Mouse (Mus musculus): ENCODE measurements around the gene Pld5.

The Pld5 gene

GRCm38 (mm10) chr1:176274667-176275610 is at the start of gene Pld5:
Gene Pld5 (minus strand): TSS chr1:176275312.
- no peak for DNase-seq (ENCODE audit: low read depth in 2 of 2, low spot score in 2 of 2)

- DNase-seq (ENCODE audit: low read depth in 2 of 2, low spot score in 2 of 2): no peak
Measured at GRCm38 (mm10) chr1:176315063-176315462, 40.0 kb upstream of the Pld5 start.

GRCm38 (mm10) chr1:176310174-176310573 is 35.1 kb upstream of the Pld5 start:
- no peak for DNase-seq (ENCODE audit: low read depth in 2 of 2, low spot score in 2 of 2)

- DNase-seq (ENCODE audit: low read depth in 2 of 2, low spot score in 2 of 2): no peak
Measured at GRCm38 (mm10) chr1:176289396-176289795, 14.3 kb upstream of the Pld5 start.

GRCm38 (mm10) chr1:176275611-176275980 is 484 bp upstream of the Pld5 start:
- DNase-seq (ENCODE audit: low read depth in 2 of 2, low spot score in 2 of 2): no peak

GRCm38 (mm10) chr1:176248717-176249030 is 26.4 kb downstream of the Pld5 start:
- no peak for DNase-seq (ENCODE audit: low read depth in 2 of 2, low spot score in 2 of 2)

GRCm38 (mm10) chr1:176247885-176248716 is 27.0 kb downstream of the Pld5 start:
- DNase-seq (ENCODE audit: low read depth in 2 of 2, low spot score in 2 of 2): no peak

- no peak for DNase-seq (ENCODE audit: low read depth in 2 of 2, low spot score in 2 of 2)
Measured at GRCm38 (mm10) chr1:176239199-176239598, 35.9 kb downstream of the Pld5 start.

GRCm38 (mm10) chr1:176223794-176224193 is 51.3 kb downstream of the Pld5 start:
- no peak for DNase-seq (ENCODE audit: low read depth in 2 of 2, low spot score in 2 of 2)

GRCm38 (mm10) chr1:176223196-176223595 is 51.9 kb downstream of the Pld5 start:
- DNase-seq (ENCODE audit: low read depth in 2 of 2, low spot score in 2 of 2): no peak

GRCm38 (mm10) chr1:176218217-176218616 is 56.9 kb downstream of the Pld5 start:
- no peak for DNase-seq (ENCODE audit: low read depth in 2 of 2, low spot score in 2 of 2)

- no peak for DNase-seq (ENCODE audit: low read depth in 2 of 2, low spot score in 2 of 2)
Measured at GRCm38 (mm10) chr1:176213645-176214221, 61.4 kb downstream of the Pld5 start.

- DNase-seq (ENCODE audit: low read depth in 2 of 2, low spot score in 2 of 2): no peak
Measured at GRCm38 (mm10) chr1:176212922-176213644, 62.0 kb downstream of the Pld5 start.

- DNase-seq (ENCODE audit: low read depth in 2 of 2, low spot score in 2 of 2): no peak
Measured at GRCm38 (mm10) chr1:176210803-176211202, 64.3 kb downstream of the Pld5 start.

- DNase-seq (ENCODE audit: low read depth in 2 of 2, low spot score in 2 of 2): no peak
Measured at GRCm38 (mm10) chr1:176208014-176208413, 67.1 kb downstream of the Pld5 start.

GRCm38 (mm10) chr1:176202360-176202759 is 72.8 kb downstream of the Pld5 start:
- DNase-seq (ENCODE audit: low read depth in 2 of 2, low spot score in 2 of 2): no peak

- no peak for DNase-seq (ENCODE audit: low read depth in 2 of 2, low spot score in 2 of 2)
Measured at GRCm38 (mm10) chr1:176197036-176197766, 77.9 kb downstream of the Pld5 start.

GRCm38 (mm10) chr1:176196341-176196740 is 78.8 kb downstream of the Pld5 start:
- DNase-seq (ENCODE audit: low read depth in 2 of 2, low spot score in 2 of 2): no peak

GRCm38 (mm10) chr1:176194727-176195126 is 80.4 kb downstream of the Pld5 start:
- no peak for DNase-seq (ENCODE audit: low read depth in 2 of 2, low spot score in 2 of 2)

- no peak for DNase-seq (ENCODE audit: low read depth in 2 of 2, low spot score in 2 of 2)
Measured at GRCm38 (mm10) chr1:176183991-176184390, 91.1 kb downstream of the Pld5 start.

All from CD8-positive naive resting alpha-beta T cell, adult 2 months (primary cell).